In genomic region chr10:80035686-80036085, GRCm38 (mm10) we compare ENCODE assay signal across 13 mouse cellular contexts. TPM values are rescaled to one million over a fixed set of nuclear protein-coding genes. Genes with fewer than 3 reads are reported as not detected.
A peak's percentile ranks its signal among the peaks of the same experiment; 100 is the strongest.
DNase-seq lines count a peak whose midpoint lies in the region; ATAC-seq and TF ChIP-seq lines count a peak whose summit lies in the region.
"Had no signal": no experiment of that assay in that cellular context is flagged by ENCODE, and none has a peak within 500 bp of the region (broad histone marks: within the 10 kb centered on the region; RNA-seq: fewer than 3 reads in every experiment).

No protein-coding gene starts in this region.

- H3K27me3 ChIP-seq in heart, embryonic 14.5 days (ENCODE audit: control insufficient read depth, insufficient read depth, low read length), result no peaks in the 10 kb centered on the region
- H3K27me3 ChIP-seq in embryonic facial prominence, embryonic 13.5 days, result no peaks in the 10 kb centered on the region
- no peaks in the 10 kb centered on the region for H3K27me3 ChIP-seq in limb, embryonic 14.5 days (ENCODE audit: control insufficient read depth, insufficient read depth, low read length)
- H3K27me3 ChIP-seq: Patski had no signal

- WGBS in heart, embryonic 14.5 days, result 75% methylated on average over 5 of the region's 5 CpGs
- 92% methylated on average over 5 of the region's 5 CpGs for WGBS in embryonic facial prominence, embryonic 13.5 days
- 93% methylated on average over 5 of the region's 5 CpGs for WGBS in limb, embryonic 14.5 days

- H3K9ac ChIP-seq in heart, embryonic 14.5 days (ENCODE audit: low read length), result 0 out of 2 replicates have a peak overlapping the region, but pooled peaks have one; percentile 21
- H3K9ac ChIP-seq in embryonic facial prominence, embryonic 13.5 days, result no peak overlapping the region; the same call in 1 of the 2 replicates
- 0 out of 2 replicates have a peak overlapping the region, but pooled peaks have one; percentile 28 for H3K9ac ChIP-seq in limb, embryonic 14.5 days (ENCODE audit: low read depth, low read length, severe bottlenecking)
- H3K9ac ChIP-seq: lung, embryonic 14.5 days had no signal

- TF ChIP-seq CTCF in layer of hippocampus, adult 2 months (conservative IDR thresholded peaks at IDR 0.05), result no peak

- no peaks in the 10 kb centered on the region for H3K9me3 ChIP-seq in heart, embryonic 14.5 days (ENCODE audit: control insufficient read depth, low read length)
- no peaks in the 10 kb centered on the region for H3K9me3 ChIP-seq in embryonic facial prominence, embryonic 13.5 days
- H3K9me3 ChIP-seq in limb, embryonic 14.5 days (ENCODE audit: control insufficient read depth, low read length), result no peaks in the 10 kb centered on the region

- no peak for ATAC-seq in heart, embryonic 14.5 days (ENCODE audit: insufficient number of reproducible peaks, insufficient read depth, low FRiP score, low read depth)
- ATAC-seq in embryonic facial prominence, embryonic 13.5 days (ENCODE audit: insufficient number of reproducible peaks, insufficient read depth, low FRiP score, low TSS enrichment, low read depth), result no peak
- no peak for ATAC-seq in limb, embryonic 14.5 days (ENCODE audit: low FRiP score, low read depth)
- ATAC-seq in monocyte, adult 5-6 weeks (replicated peaks; ENCODE audit: insufficient number of reproducible peaks, low FRiP score, low TSS enrichment, poor library complexity, severe bottlenecking), result no peak
- ATAC-seq: Patski had no signal

- no peak for DNase-seq in heart, adult 18-20 months
- no peak for DNase-seq in layer of hippocampus, adult 2 months (ENCODE audit: low spot score in 2 of 2)
- DNase-seq in layer of hippocampus, postnatal 14 days (ENCODE audit: low spot score in 2 of 2), result no peak
- no peak for DNase-seq in limb, embryonic 14.5 days (ENCODE audit: low spot score)
- DNase-seq in T-cell, adult 2 months (ENCODE audit: low spot score), result no peak
- DNase-seq: adrenal gland, adult 8-10 months; kidney, postnatal 25 days; lung, embryonic 14.5 days had no signal

- TF ChIP-seq POLR2A in limb, embryonic 14.5 days (IDR thresholded peaks at IDR 0.05; ENCODE audit: borderline replicate concordance, extremely low read depth, insufficient read depth, insufficient read length), result no peak

- H3K36me3 ChIP-seq in heart, embryonic 14.5 days (ENCODE audit: control insufficient read depth, insufficient read depth, low read length), result peaks cover 36% of the 10 kb centered on the region
- peaks cover 42% of the 10 kb centered on the region for H3K36me3 ChIP-seq in embryonic facial prominence, embryonic 13.5 days
- peaks cover 41% of the 10 kb centered on the region for H3K36me3 ChIP-seq in limb, embryonic 14.5 days (ENCODE audit: control insufficient read depth, insufficient read depth, low read length)

- H3K4me2 ChIP-seq in heart, embryonic 14.5 days (ENCODE audit: low read length), result no peak overlapping the region
- H3K4me2 ChIP-seq in embryonic facial prominence, embryonic 13.5 days, result no peak overlapping the region
- H3K4me2 ChIP-seq in limb, embryonic 14.5 days (replicated peaks; ENCODE audit: low read depth, low read length, severe bottlenecking), result no peak overlapping the region
- H3K4me2 ChIP-seq: lung, embryonic 14.5 days had no signal

- H3K4me3 ChIP-seq in heart, embryonic 14.5 days (ENCODE audit: control insufficient read depth in 1 of 2, insufficient read depth in 1 of 2, low read depth in 1 of 2, low read length in 2 of 2), result no peak overlapping the region
- H3K4me3 ChIP-seq in layer of hippocampus, adult 2 months, result no peak overlapping the region
- H3K4me3 ChIP-seq in embryonic facial prominence, embryonic 13.5 days, result no peak overlapping the region
- H3K4me3 ChIP-seq in limb, embryonic 14.5 days (replicated peaks; ENCODE audit: low read length), result no peak overlapping the region
- H3K4me3 ChIP-seq: erythroblast, embryonic 14.5 days had no signal

- peak overlapping the region; percentile 4 to 57; a peak in 2 of 4 replicates for H3K27ac ChIP-seq in heart, embryonic 14.5 days (replicated peaks in 1 of 2; ENCODE audit: control insufficient read depth in 1 of 2, insufficient read depth in 1 of 2, low read depth in 2 of 2, low read length in 2 of 2)
- peak overlapping the region; percentile 64; the same call in 1 of the 2 replicates for H3K27ac ChIP-seq in layer of hippocampus, adult 2 months
- H3K27ac ChIP-seq in embryonic facial prominence, embryonic 13.5 days, result peak overlapping the region; percentile 12; the same call in 1 of the 2 replicates
- no peak overlapping the region for H3K27ac ChIP-seq in limb, embryonic 14.5 days (replicated peaks; ENCODE audit: low read depth, low read length)

- peaks cover 21 to 32% of the 10 kb centered on the region in 2 experiments for H3K4me1 ChIP-seq in heart, embryonic 14.5 days (ENCODE audit: control insufficient read depth in 2 of 2, insufficient read depth in 2 of 2, low read length in 2 of 2)
- peaks cover 32% of the 10 kb centered on the region for H3K4me1 ChIP-seq in embryonic facial prominence, embryonic 13.5 days
- H3K4me1 ChIP-seq in limb, embryonic 14.5 days (ENCODE audit: control insufficient read depth, insufficient read depth, low read length), result peaks cover 10% of the 10 kb centered on the region

RNA-seq across cellular contexts. Expression of gene Polr2e, which starts 3.9 kb away (rescaled TPM):
- 146 and 162 TPM in 2 replicates for polyA plus RNA-seq in heart, embryonic 14.5 days (2014; fragmentation: Nextera tagmentation; extraction: Ambion mirVana)
- total RNA-seq in heart, adult 18-20 months (2021), result 10 to 100 TPM; 92.9 to 97.6 TPM
- 10 to 100 TPM; 77.8 to 79.1 TPM for total RNA-seq in layer of hippocampus, adult 2 months (2021)
- 10 to 100 TPM; 74.1 to 74.3 TPM for total RNA-seq in layer of hippocampus, postnatal 14 days (2021)
- 247 and 265 TPM in 2 replicates for polyA plus RNA-seq in embryonic facial prominence, embryonic 13.5 days (2015; fragmentation: Nextera tagmentation; extraction: Ambion mirVana)
- polyA plus RNA-seq in limb, embryonic 14.5 days (2012; rRNA removed), result 287 and 350 TPM in 2 replicates
- polyA plus RNA-seq in limb, embryonic 14.5 days (2014; fragmentation: Nextera tagmentation; extraction: Ambion mirVana), result 247 and 248 TPM in 2 replicates
- total RNA-seq in monocyte, adult 5-6 weeks (2017), result 83.4 to 130 TPM (median 95.9 TPM) in 3 replicates

RNA-seq across cellular contexts. Expression of gene Gpx4, which starts 11.3 kb away (rescaled TPM):
- 715 and 757 TPM in 2 replicates for polyA plus RNA-seq in heart, embryonic 14.5 days (2014; fragmentation: Nextera tagmentation; extraction: Ambion mirVana)
- 1,000 to 10,000 TPM in 1 of 2 experiments, 100 to 1,000 TPM in 1; 983 to 1,022 TPM for total RNA-seq in heart, adult 18-20 months (2021)
- 100 to 1,000 TPM; 440 to 464 TPM for total RNA-seq in layer of hippocampus, adult 2 months (2021)
- total RNA-seq in layer of hippocampus, postnatal 14 days (2021), result 100 to 1,000 TPM; 456 to 501 TPM
- 445 and 488 TPM in 2 replicates for polyA plus RNA-seq in embryonic facial prominence, embryonic 13.5 days (2015; fragmentation: Nextera tagmentation; extraction: Ambion mirVana)
- 372 and 379 TPM in 2 replicates for polyA plus RNA-seq in limb, embryonic 14.5 days (2012; rRNA removed)
- 466 and 493 TPM in 2 replicates for polyA plus RNA-seq in limb, embryonic 14.5 days (2014; fragmentation: Nextera tagmentation; extraction: Ambion mirVana)
- total RNA-seq in monocyte, adult 5-6 weeks (2017), result 250 to 253 TPM (median 251 TPM) in 3 replicates

RNA-seq across cellular contexts. Expression of gene Arhgap45, which starts 19.2 kb away (rescaled TPM):
- 3.0 and 3.4 TPM in 2 replicates for polyA plus RNA-seq in heart, embryonic 14.5 days (2014; fragmentation: Nextera tagmentation; extraction: Ambion mirVana)
- 1 to 10 TPM; 3.1 to 8.7 TPM for total RNA-seq in heart, adult 18-20 months (2021)
- 1 to 10 TPM; 3.7 to 4.4 TPM for total RNA-seq in layer of hippocampus, adult 2 months (2021)
- total RNA-seq in layer of hippocampus, postnatal 14 days (2021), result 1 to 10 TPM; 3.8 to 3.9 TPM
- 3.9 and 4.6 TPM in 2 replicates for polyA plus RNA-seq in embryonic facial prominence, embryonic 13.5 days (2015; fragmentation: Nextera tagmentation; extraction: Ambion mirVana)
- 12.8 and 14.4 TPM in 2 replicates for polyA plus RNA-seq in limb, embryonic 14.5 days (2012; rRNA removed)
- polyA plus RNA-seq in limb, embryonic 14.5 days (2014; fragmentation: Nextera tagmentation; extraction: Ambion mirVana), result 3.4 and 5.7 TPM in 2 replicates
- total RNA-seq in monocyte, adult 5-6 weeks (2017), result 356 to 478 TPM (median 365 TPM) in 3 replicates

RNA-seq across cellular contexts. Expression of gene Abca7, which starts 39.4 kb away (rescaled TPM):
- 1.6 and 1.7 TPM in 2 replicates for polyA plus RNA-seq in heart, embryonic 14.5 days (2014; fragmentation: Nextera tagmentation; extraction: Ambion mirVana)
- 1 to 10 TPM; 6.5 to 7.6 TPM for total RNA-seq in heart, adult 18-20 months (2021)
- total RNA-seq in layer of hippocampus, adult 2 months (2021), result 10 to 100 TPM; 10.7 to 11.0 TPM
- total RNA-seq in layer of hippocampus, postnatal 14 days (2021), result 10 to 100 TPM in 1 of 2 experiments, 1 to 10 TPM in 1; 9.8 to 10.5 TPM
- 2.2 and 2.6 TPM in 2 replicates for polyA plus RNA-seq in embryonic facial prominence, embryonic 13.5 days (2015; fragmentation: Nextera tagmentation; extraction: Ambion mirVana)
- 6.2 and 8.0 TPM in 2 replicates for polyA plus RNA-seq in limb, embryonic 14.5 days (2012; rRNA removed)
- polyA plus RNA-seq in limb, embryonic 14.5 days (2014; fragmentation: Nextera tagmentation; extraction: Ambion mirVana), result 2.2 and 2.4 TPM in 2 replicates
- 33.6 to 53.0 TPM (median 45.9 TPM) in 3 replicates for total RNA-seq in monocyte, adult 5-6 weeks (2017)

RNA-seq across cellular contexts. Expression of gene Cnn2, which starts 47.3 kb away (rescaled TPM):
- 265 and 275 TPM in 2 replicates for polyA plus RNA-seq in heart, embryonic 14.5 days (2014; fragmentation: Nextera tagmentation; extraction: Ambion mirVana)
- total RNA-seq in heart, adult 18-20 months (2021), result 10 to 100 TPM; 28.3 to 32.6 TPM
- 1 to 10 TPM; 5.4 to 5.6 TPM for total RNA-seq in layer of hippocampus, adult 2 months (2021)
- total RNA-seq in layer of hippocampus, postnatal 14 days (2021), result 1 to 10 TPM; 7.5 to 9.3 TPM
- 298 and 319 TPM in 2 replicates for polyA plus RNA-seq in embryonic facial prominence, embryonic 13.5 days (2015; fragmentation: Nextera tagmentation; extraction: Ambion mirVana)
- 133 and 173 TPM in 2 replicates for polyA plus RNA-seq in limb, embryonic 14.5 days (2012; rRNA removed)
- 273 and 290 TPM in 2 replicates for polyA plus RNA-seq in limb, embryonic 14.5 days (2014; fragmentation: Nextera tagmentation; extraction: Ambion mirVana)
- 210 to 295 TPM (median 228 TPM) in 3 replicates for total RNA-seq in monocyte, adult 5-6 weeks (2017)

Comparison
In these comparisons a context has a peak if more than half of its experiments do, and no peak if none do; other contexts are left out.
1. RNA of gene Arhgap45, which starts 19.2 kb away (total RNA-seq): 356 to 478 TPM in monocyte, adult 5-6 weeks; 3.1 to 8.7 TPM in heart, adult 18-20 months, 3.7 to 4.4 TPM in layer of hippocampus, adult 2 months and 3.8 to 3.9 TPM in layer of hippocampus, postnatal 14 days; every median in the first group is over 10 times any median in the second.